Comparison of ENCODE assay signal across 9 mouse cellular contexts in genomic region chr13:46975031-46975551, GRCm38 (mm10). TPM values are rescaled to one million over a fixed set of nuclear protein-coding genes. Genes with fewer than 3 reads are reported as not detected.
A peak's percentile ranks its signal among the peaks of the same experiment; 100 is the strongest.
DNase-seq lines count a peak whose midpoint lies in the region; ATAC-seq and TF ChIP-seq lines count a peak whose summit lies in the region.
"Had no signal": no experiment of that assay in that cellular context is flagged by ENCODE, and none has a peak within 500 bp of the region (broad histone marks: within the 10 kb centered on the region; RNA-seq: fewer than 3 reads in every experiment).

No protein-coding gene starts in this region.

- peaks cover 18% of the 10 kb centered on the region for H3K4me1 ChIP-seq in embryonic facial prominence, embryonic 10.5 days
- H3K4me1 ChIP-seq in intestine, embryonic 14.5 days (replicated peaks; ENCODE audit: control insufficient read depth, insufficient read depth, low read length): peaks cover 2% of the 10 kb centered on the region; the same call in 1 of the 2 replicates
- H3K4me1 ChIP-seq in neural tube, embryonic 11.5 days (ENCODE audit: control insufficient read depth, insufficient read depth, low read length): no peaks in the 10 kb centered on the region

- H3K4me2 ChIP-seq in intestine, embryonic 14.5 days (ENCODE audit: low read length): peak overlapping the region; percentile 23; the same call in 1 of the 2 replicates
- H3K4me2 ChIP-seq in neural tube, embryonic 11.5 days (ENCODE audit: low read depth): peak overlapping the region; percentile 41

- H3K27me3 ChIP-seq in embryonic facial prominence, embryonic 10.5 days (replicated peaks; ENCODE audit: low read depth, poor library complexity, severe bottlenecking): no peaks in the 10 kb centered on the region
- H3K27me3 ChIP-seq in intestine, embryonic 14.5 days (replicated peaks; ENCODE audit: control insufficient read depth, insufficient read depth, low read length): no peaks in the 10 kb centered on the region
- no peaks in the 10 kb centered on the region for H3K27me3 ChIP-seq in neural tube, embryonic 11.5 days (ENCODE audit: control insufficient read depth, insufficient read depth, low read length)

- TF ChIP-seq CTCF in left cerebral cortex, adult 2 months (IDR thresholded peaks at IDR 0.05): no peak

- 32% methylated on average over 14 of the region's 14 CpGs for WGBS in embryonic facial prominence, embryonic 10.5 days
- 62% methylated on average over 14 of the region's 14 CpGs for WGBS in intestine, embryonic 14.5 days
- 31% methylated on average over 14 of the region's 14 CpGs for WGBS in neural tube, embryonic 11.5 days

- H3K36me3 ChIP-seq in embryonic facial prominence, embryonic 10.5 days (replicated peaks): no peaks in the 10 kb centered on the region
- no peaks in the 10 kb centered on the region for H3K36me3 ChIP-seq in intestine, embryonic 14.5 days (ENCODE audit: control insufficient read depth, insufficient read depth, low read length)
- no peaks in the 10 kb centered on the region for H3K36me3 ChIP-seq in neural tube, embryonic 11.5 days (ENCODE audit: control insufficient read depth, insufficient read depth, low read length)

- peak; percentile 40 for ATAC-seq in intestine, embryonic 14.5 days (replicated peaks; ENCODE audit: low FRiP score, low TSS enrichment, low read depth)
- peak; percentile 98 for ATAC-seq in neural tube, embryonic 11.5 days (ENCODE audit: insufficient read depth, low FRiP score, low TSS enrichment)

- no peaks in the 10 kb centered on the region for H3K9me3 ChIP-seq in embryonic facial prominence, embryonic 10.5 days
- H3K9me3 ChIP-seq in intestine, embryonic 14.5 days (ENCODE audit: control insufficient read depth, low read length): no peaks in the 10 kb centered on the region
- H3K9me3 ChIP-seq in neural tube, embryonic 11.5 days (ENCODE audit: control insufficient read depth, low read length): no peaks in the 10 kb centered on the region

- DNase-seq in left cerebral cortex, adult 2 months (ENCODE audit: extremely low spot score in 1 of 2, low spot score in 2 of 2): no peak
- no peak for DNase-seq in left cerebral cortex, postnatal 4 days
- DNase-seq in embryonic facial prominence, embryonic 10.5 days (ENCODE audit: low spot score): peak; percentile 64
- no peak for DNase-seq in intestine, embryonic 14.5 days (ENCODE audit: low spot score)
- DNase-seq in neural tube, embryonic 11.5 days (ENCODE audit: low spot score): peak; percentile 73
- DNase-seq in layer of hippocampus, postnatal 36 days: no peak
- DNase-seq in left cerebral cortex, postnatal 14 days (ENCODE audit: low spot score in 2 of 2): no peak
- no peak for DNase-seq in right cerebral cortex, postnatal 10 days (ENCODE audit: low spot score in 2 of 2)

- H3K9ac ChIP-seq in intestine, embryonic 14.5 days (ENCODE audit: low read length): no peak overlapping the region
- H3K9ac ChIP-seq in neural tube, embryonic 11.5 days (ENCODE audit: low read length): peak overlapping the region; percentile 29

- intact Hi-C loops in left cerebral cortex, adult 2 months (cut with DNase I): loop anchor here (5.0 kb wide), 1 partner anchor 37 kb away; the partner anchor contains the start of gene Nhlrc1
- intact Hi-C loops in left cerebral cortex, postnatal 4 days (cut with DNase I): no loop called here
- intact Hi-C loops in left cerebral cortex, postnatal 14 days (cut with DNase I): loop anchor here (5.0 kb wide), 1 partner anchor 43 kb away; no protein-coding TSS in a partner anchor

- peak overlapping the region; percentile 5; the same call in 1 of the 2 replicates for H3K4me3 ChIP-seq in left cerebral cortex, adult 2 months
- peak overlapping the region; percentile 39 for H3K4me3 ChIP-seq in embryonic facial prominence, embryonic 10.5 days
- no peak overlapping the region for H3K4me3 ChIP-seq in intestine, embryonic 14.5 days (ENCODE audit: low read depth, low read length)
- peak overlapping the region; percentile 20 for H3K4me3 ChIP-seq in neural tube, embryonic 11.5 days (ENCODE audit: low read depth, low read length)
- H3K4me3 ChIP-seq: erythroblast, embryonic 14.5 days had no signal

- no peak overlapping the region for H3K27ac ChIP-seq in left cerebral cortex, adult 2 months
- H3K27ac ChIP-seq in embryonic facial prominence, embryonic 10.5 days (replicated peaks): peak overlapping the region; percentile 84
- H3K27ac ChIP-seq in intestine, embryonic 14.5 days (ENCODE audit: low read depth): no peak overlapping the region; the same call in 1 of the 2 replicates
- peak overlapping the region; percentile 78 for H3K27ac ChIP-seq in neural tube, embryonic 11.5 days (ENCODE audit: low read depth, low read length)

RNA-seq across cellular contexts. Expression of gene Nhlrc1, which starts 39.6 kb away (rescaled TPM):
- total RNA-seq in left cerebral cortex, adult 2 months (2021): 10 to 100 TPM; 13.2 to 17.9 TPM
- total RNA-seq in left cerebral cortex, postnatal 4 days (2021): 10 to 100 TPM; 13.8 to 14.9 TPM
- polyA plus RNA-seq in embryonic facial prominence, embryonic 10.5 days (2016; fragmentation: Nextera tagmentation; extraction: Ambion mirVana): 2.0 and 3.0 TPM in 2 replicates
- polyA plus RNA-seq in intestine, embryonic 14.5 days (2014; fragmentation: Nextera tagmentation; extraction: Ambion mirVana): 2.8 and 3.7 TPM in 2 replicates
- polyA plus RNA-seq in neural tube, embryonic 11.5 days (2014; fragmentation: Nextera tagmentation; extraction: Ambion mirVana): 5.7 and 6.4 TPM in 2 replicates
- total RNA-seq in layer of hippocampus, postnatal 36 days (2021): 10 to 100 TPM; 18.9 to 19.5 TPM
- total RNA-seq in left cerebral cortex, postnatal 14 days (2021): 10 to 100 TPM; 13.9 to 15.7 TPM
- polyA plus RNA-seq: erythroblast, embryonic 14.5 days had no signal

RNA-seq across cellular contexts. Expression of gene Kif13a, which starts 45.4 kb away (rescaled TPM):
- total RNA-seq in left cerebral cortex, adult 2 months (2021): 10 to 100 TPM; 19.1 to 22.7 TPM
- total RNA-seq in left cerebral cortex, postnatal 4 days (2021): 10 to 100 TPM; 30.8 to 30.9 TPM
- polyA plus RNA-seq in embryonic facial prominence, embryonic 10.5 days (2016; fragmentation: Nextera tagmentation; extraction: Ambion mirVana): 17.0 and 20.7 TPM in 2 replicates
- 14.5 and 20.3 TPM in 2 replicates for polyA plus RNA-seq in intestine, embryonic 14.5 days (2014; fragmentation: Nextera tagmentation; extraction: Ambion mirVana)
- 20.6 and 23.0 TPM in 2 replicates for polyA plus RNA-seq in neural tube, embryonic 11.5 days (2014; fragmentation: Nextera tagmentation; extraction: Ambion mirVana)
- 10 to 100 TPM; 17.8 to 19.0 TPM for total RNA-seq in layer of hippocampus, postnatal 36 days (2021)
- 10 to 100 TPM; 24.6 to 28.2 TPM for total RNA-seq in left cerebral cortex, postnatal 14 days (2021)

Comparison
In these comparisons a context has a peak if more than half of its experiments do, and no peak if none do; other contexts are left out.
1. DNase-seq: peak in embryonic facial prominence, embryonic 10.5 days (single experiment) and neural tube, embryonic 11.5 days (single experiment); none in left cerebral cortex, adult 2 months (0 of 2), left cerebral cortex, postnatal 4 days (single experiment), intestine, embryonic 14.5 days (single experiment), layer of hippocampus, postnatal 36 days (0 of 2), left cerebral cortex, postnatal 14 days (0 of 2) and right cerebral cortex, postnatal 10 days (0 of 2).
2. H3K27ac ChIP-seq: peak in embryonic facial prominence, embryonic 10.5 days (single experiment) and neural tube, embryonic 11.5 days (single experiment); none in left cerebral cortex, adult 2 months (single experiment) and intestine, embryonic 14.5 days (single experiment).